Mouse (Mus musculus): Measurements from ENCODE around the gene Dnah11. TPM values are rescaled to one million over a fixed set of nuclear protein-coding genes. Genes with fewer than 3 reads are reported as not detected.

Dnah11 gene
- polyA plus RNA-seq, 1 experiment from 2014 or later: 0.04 TPM

GRCm38 (mm10) chr12:118147521-118148033 lies 51.3 kb downstream of the Dnah11 start:
- 81% methylated on average over 2 of the region's 2 CpGs for WGBS

DNA sequence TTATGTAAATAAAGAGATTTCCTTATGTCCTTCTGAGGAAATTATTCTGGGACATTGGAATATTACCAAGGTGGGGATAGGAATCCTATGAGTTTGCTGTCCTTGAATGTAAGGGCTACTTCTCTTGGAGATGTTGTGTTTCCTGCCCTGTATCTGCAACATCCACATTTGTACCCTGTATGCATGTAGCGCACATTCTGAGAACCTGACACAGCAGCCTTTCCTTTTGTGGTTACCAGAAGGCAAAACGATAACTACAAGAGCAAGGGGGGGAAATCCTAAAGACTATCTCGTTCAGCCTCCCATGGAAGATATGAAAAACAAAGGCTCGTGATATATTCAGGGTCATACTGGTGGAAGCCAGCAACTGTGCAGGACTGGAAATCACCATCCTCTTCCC lies 70.7 kb downstream of the Dnah11 start:
- Histone ChIP-seq H3K9me3 (replicated peaks) (no peaks in the 10 kb centered on the region), H3K27ac (no peak overlapping the region), H3K27me3 (ENCODE audit: low read depth, poor library complexity, severe bottlenecking) (no peaks in the 10 kb centered on the region), H3K36me3 (no peaks in the 10 kb centered on the region), H3K4me3 (no peak overlapping the region), H3K4me1 (no peaks in the 10 kb centered on the region)
- WGBS: 93% methylated on average over 4 of the region's 4 CpGs
- DNase-seq (ENCODE audit: low spot score): no peak

More at GRCm38 (mm10) chr12:118147521-118148033, 51.3 kb downstream of the Dnah11 start:
- no peaks in the 10 kb centered on the region for H3K36me3 ChIP-seq
- H3K9me3 ChIP-seq (replicated peaks): no peaks in the 10 kb centered on the region
- DNase-seq (ENCODE audit: low spot score): no peak
- no peaks in the 10 kb centered on the region for H3K4me1 ChIP-seq
- no peaks in the 10 kb centered on the region for H3K27me3 ChIP-seq (ENCODE audit: low read depth, poor library complexity, severe bottlenecking)
- no peak overlapping the region for H3K4me3 ChIP-seq
- H3K27ac ChIP-seq: no peak overlapping the region

DNA sequence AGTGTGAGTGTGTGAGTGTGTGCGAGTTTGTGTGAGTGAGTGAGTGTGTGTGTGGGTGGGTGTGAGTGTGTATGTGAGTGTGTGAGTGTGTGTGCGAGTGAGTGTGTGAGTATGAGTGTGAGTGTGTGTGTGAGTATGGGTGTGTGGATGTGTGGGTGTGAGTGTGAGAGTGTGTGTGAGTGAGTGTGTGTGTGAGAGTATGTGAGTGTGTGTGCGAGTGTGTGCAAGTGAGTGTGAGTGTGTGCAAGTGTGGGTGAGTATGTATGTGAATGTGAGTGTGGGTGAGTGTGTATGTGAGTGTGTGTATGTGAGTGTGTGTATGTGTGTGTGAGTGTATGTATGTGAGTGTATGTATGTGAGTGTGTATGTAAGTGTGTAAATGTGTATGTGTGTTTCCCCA lies 79.2 kb downstream of the Dnah11 start:
- no peak for DNase-seq (ENCODE audit: low spot score)
- no peaks in the 10 kb centered on the region for H3K4me1 ChIP-seq
- H3K27ac ChIP-seq: no peak overlapping the region
- 94% methylated on average over 3 of the region's 3 CpGs for WGBS
- no peak overlapping the region for H3K4me3 ChIP-seq
- no peaks in the 10 kb centered on the region for H3K27me3 ChIP-seq (ENCODE audit: low read depth, poor library complexity, severe bottlenecking)
- no peaks in the 10 kb centered on the region for H3K36me3 ChIP-seq
- H3K9me3 ChIP-seq (replicated peaks): no peaks in the 10 kb centered on the region

- no peaks in the 10 kb centered on the region for H3K36me3 ChIP-seq
- H3K27me3 ChIP-seq (ENCODE audit: low read depth, poor library complexity, severe bottlenecking): no peaks in the 10 kb centered on the region
- no peak overlapping the region for H3K4me3 ChIP-seq
- 67% methylated on average over 8 of the region's 8 CpGs for WGBS
- H3K4me1 ChIP-seq: no peaks in the 10 kb centered on the region
- no peak overlapping the region for H3K27ac ChIP-seq
- no peaks in the 10 kb centered on the region for H3K9me3 ChIP-seq (replicated peaks)
- no peak for DNase-seq (ENCODE audit: low spot score)
These were observed 86.2 kb downstream of the Dnah11 start for GRCm38 (mm10) chr12:118112599-118112998.

DNA sequence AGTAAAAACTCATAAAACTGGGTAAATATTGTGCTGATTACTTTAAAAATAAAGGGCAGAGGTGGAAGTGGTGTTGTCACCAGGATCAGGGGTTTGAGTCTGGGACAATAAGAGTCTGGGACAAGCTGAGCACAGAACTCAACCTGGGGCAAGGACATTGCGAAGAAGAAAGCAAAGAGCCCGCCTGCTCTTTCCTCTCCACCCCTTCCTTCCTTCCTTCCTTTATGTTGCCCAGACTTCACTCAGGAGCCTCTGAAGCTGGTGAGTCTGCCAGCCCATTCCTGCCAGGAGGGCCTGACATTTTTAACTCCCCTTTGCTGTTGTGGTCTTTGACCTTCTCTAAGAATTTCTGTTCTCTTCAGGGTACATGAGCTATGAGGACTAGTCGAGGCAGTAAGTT lies 86.9 kb downstream of the Dnah11 start:
- no peak for DNase-seq (ENCODE audit: low spot score)
- Histone ChIP-seq H3K4me3 (no peak overlapping the region), H3K36me3 (no peaks in the 10 kb centered on the region), H3K27me3 (ENCODE audit: low read depth, poor library complexity, severe bottlenecking) (no peaks in the 10 kb centered on the region), H3K27ac (no peak overlapping the region), H3K9me3 (replicated peaks) (no peaks in the 10 kb centered on the region), H3K4me1 (no peaks in the 10 kb centered on the region)
- WGBS: 88% methylated on average over 3 of the region's 3 CpGs

- H3K9me3 ChIP-seq (replicated peaks): no peaks in the 10 kb centered on the region
- no peaks in the 10 kb centered on the region for H3K36me3 ChIP-seq
- no peak overlapping the region for H3K27ac ChIP-seq
- no peaks in the 10 kb centered on the region for H3K27me3 ChIP-seq (ENCODE audit: low read depth, poor library complexity, severe bottlenecking)
- 93% methylated on average over 1 of the region's 1 CpGs for WGBS
- H3K4me3 ChIP-seq: no peak overlapping the region
- no peak for DNase-seq (ENCODE audit: low spot score)
- no peaks in the 10 kb centered on the region for H3K4me1 ChIP-seq
These were observed 91.1 kb downstream of the Dnah11 start for GRCm38 (mm10) chr12:118107719-118108118.

DNA sequence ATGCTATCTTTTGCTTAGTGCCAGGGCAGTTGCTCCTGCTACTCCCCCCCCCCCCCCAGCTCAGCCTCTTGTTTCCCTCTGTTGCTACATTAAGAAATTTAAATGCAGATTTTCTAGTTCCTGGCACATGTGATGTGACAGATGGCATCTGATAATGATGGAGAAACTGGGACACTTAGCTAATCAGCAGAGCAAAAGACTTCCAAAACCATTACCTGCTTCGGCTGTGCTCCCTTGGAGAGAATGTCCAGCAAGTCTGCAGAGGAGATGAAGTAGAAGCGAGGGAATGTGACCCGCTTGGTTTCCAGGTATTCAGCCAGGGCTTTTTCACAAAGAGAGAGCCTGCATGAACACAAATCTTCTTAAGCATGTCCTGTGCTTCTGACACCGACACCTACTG lies 94.3 kb downstream of the Dnah11 start:
- Histone ChIP-seq H3K27me3 (ENCODE audit: low read depth, poor library complexity, severe bottlenecking) (no peaks in the 10 kb centered on the region), H3K4me3 (no peak overlapping the region), H3K9me3 (replicated peaks) (no peaks in the 10 kb centered on the region), H3K36me3 (no peaks in the 10 kb centered on the region), H3K27ac (no peak overlapping the region), H3K4me1 (no peaks in the 10 kb centered on the region)
- no peak for DNase-seq (ENCODE audit: low spot score)
- 82% methylated on average over 4 of the region's 4 CpGs for WGBS

DNA sequence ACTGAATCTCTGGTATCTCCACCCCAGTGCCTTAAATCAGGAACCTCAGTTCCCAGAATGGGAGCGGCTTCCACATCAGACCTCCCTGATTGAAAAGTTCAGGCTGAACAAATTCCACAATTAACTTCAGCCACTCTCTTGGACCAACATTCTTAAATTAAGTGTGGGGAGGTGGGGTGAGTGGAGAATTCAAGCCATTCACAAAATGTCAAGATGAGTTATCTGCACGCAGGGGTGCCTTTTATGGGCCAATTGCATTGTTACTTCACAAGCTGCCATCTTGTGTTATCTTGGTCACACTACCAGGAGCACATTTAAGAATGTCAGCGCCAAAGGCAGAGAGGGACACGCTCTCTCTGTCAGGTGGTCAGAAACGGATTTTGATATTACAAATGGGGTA lies 99.1 kb downstream of the Dnah11 start:
- Histone ChIP-seq H3K27ac (no peak overlapping the region), H3K27me3 (ENCODE audit: low read depth, poor library complexity, severe bottlenecking) (no peaks in the 10 kb centered on the region), H3K36me3 (no peaks in the 10 kb centered on the region), H3K9me3 (replicated peaks) (no peaks in the 10 kb centered on the region), H3K4me1 (no peaks in the 10 kb centered on the region), H3K4me3 (no peak overlapping the region)
- 85% methylated on average over 5 of the region's 5 CpGs for WGBS
- no peak for DNase-seq (ENCODE audit: low spot score)

DNA sequence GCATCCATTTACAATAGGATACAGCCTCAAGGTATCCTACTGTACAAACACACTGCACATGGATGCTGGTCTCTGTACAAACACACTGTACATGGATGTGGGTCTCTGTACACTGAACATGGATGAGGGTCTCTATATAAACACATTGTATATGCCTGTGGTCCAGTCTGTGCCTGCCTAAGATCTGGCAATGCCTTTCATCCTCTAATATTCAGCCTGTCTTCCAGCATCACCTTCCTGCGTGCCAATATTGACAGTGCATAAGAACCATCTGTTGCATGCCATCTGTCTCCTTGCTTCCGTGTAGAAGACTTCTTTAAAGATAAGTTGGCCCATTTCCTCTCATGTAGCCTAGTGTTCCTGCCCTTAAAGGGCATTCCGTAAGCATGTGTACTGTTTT lies 100.6 kb downstream of the Dnah11 start:
- DNase-seq (ENCODE audit: low spot score): no peak
- Histone ChIP-seq H3K4me1 (no peaks in the 10 kb centered on the region), H3K36me3 (no peaks in the 10 kb centered on the region), H3K27ac (no peak overlapping the region), H3K4me3 (no peak overlapping the region), H3K27me3 (ENCODE audit: low read depth, poor library complexity, severe bottlenecking) (no peaks in the 10 kb centered on the region), H3K9me3 (replicated peaks) (no peaks in the 10 kb centered on the region)
- 80% methylated on average over 3 of the region's 3 CpGs for WGBS

GRCm38 (mm10) chr12:118094946-118095345 lies 103.9 kb downstream of the Dnah11 start:
- Histone ChIP-seq H3K9me3 (replicated peaks) (no peaks in the 10 kb centered on the region), H3K27me3 (ENCODE audit: low read depth, poor library complexity, severe bottlenecking) (no peaks in the 10 kb centered on the region), H3K27ac (no peak overlapping the region), H3K4me1 (no peaks in the 10 kb centered on the region), H3K36me3 (no peaks in the 10 kb centered on the region), H3K4me3 (no peak overlapping the region)
- no peak for DNase-seq (ENCODE audit: low spot score)
- 86% methylated on average over 4 of the region's 4 CpGs for WGBS

DNA sequence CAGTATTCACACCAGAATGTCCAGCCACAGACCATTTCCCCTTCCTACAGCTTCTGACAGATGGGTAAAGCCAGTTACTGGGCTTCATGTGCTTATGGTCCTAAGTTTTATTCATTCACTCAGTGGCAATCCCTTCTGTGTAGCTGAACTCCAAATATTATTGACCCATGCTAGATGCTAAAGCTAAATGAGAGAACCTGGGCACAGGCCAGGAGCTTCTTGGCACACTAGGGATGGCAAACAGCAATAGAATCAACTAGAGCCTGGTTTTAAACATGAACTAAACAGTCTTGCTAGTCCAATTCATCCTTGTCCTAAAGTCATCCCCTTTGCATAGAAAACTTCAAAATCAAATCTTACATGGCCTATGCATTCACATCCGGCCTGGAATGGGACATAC lies 113.6 kb downstream of the Dnah11 start:
- WGBS: 82% methylated on average over 1 of the region's 1 CpGs
- H3K4me3 ChIP-seq: no peak overlapping the region
- no peaks in the 10 kb centered on the region for H3K36me3 ChIP-seq
- DNase-seq (ENCODE audit: low spot score): no peak
- H3K9me3 ChIP-seq (replicated peaks): no peaks in the 10 kb centered on the region
- no peaks in the 10 kb centered on the region for H3K27me3 ChIP-seq (ENCODE audit: low read depth, poor library complexity, severe bottlenecking)
- H3K27ac ChIP-seq: no peak overlapping the region
- no peaks in the 10 kb centered on the region for H3K4me1 ChIP-seq

GRCm38 (mm10) chr12:118084806-118085205 lies 114.0 kb downstream of the Dnah11 start:
- Histone ChIP-seq H3K27me3 (ENCODE audit: low read depth, poor library complexity, severe bottlenecking) (no peaks in the 10 kb centered on the region), H3K36me3 (no peaks in the 10 kb centered on the region), H3K9me3 (replicated peaks) (no peaks in the 10 kb centered on the region), H3K27ac (no peak overlapping the region), H3K4me3 (no peak overlapping the region), H3K4me1 (no peaks in the 10 kb centered on the region)
- 90% methylated on average over 3 of the region's 3 CpGs for WGBS
- no peak for DNase-seq (ENCODE audit: low spot score)

DNA sequence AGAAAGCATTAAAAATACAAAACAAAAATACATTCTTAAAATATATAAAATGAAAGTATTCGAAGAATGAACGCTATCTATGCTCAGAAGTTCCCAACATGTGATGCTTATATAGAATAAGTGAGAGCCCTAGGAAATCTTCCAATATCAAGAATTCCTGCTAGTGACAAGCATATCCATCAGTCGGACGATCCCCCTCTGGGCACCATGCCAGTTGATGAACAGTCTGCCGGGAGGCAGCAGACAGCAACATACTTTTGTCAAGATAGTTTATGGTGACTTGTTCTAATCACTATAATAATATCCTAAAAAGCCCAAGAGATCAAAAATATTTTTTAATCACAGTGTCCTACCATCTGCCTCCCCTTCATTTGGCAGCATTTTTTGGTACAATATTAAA lies 114.7 kb downstream of the Dnah11 start:
- no peak for DNase-seq (ENCODE audit: low spot score)

DNA sequence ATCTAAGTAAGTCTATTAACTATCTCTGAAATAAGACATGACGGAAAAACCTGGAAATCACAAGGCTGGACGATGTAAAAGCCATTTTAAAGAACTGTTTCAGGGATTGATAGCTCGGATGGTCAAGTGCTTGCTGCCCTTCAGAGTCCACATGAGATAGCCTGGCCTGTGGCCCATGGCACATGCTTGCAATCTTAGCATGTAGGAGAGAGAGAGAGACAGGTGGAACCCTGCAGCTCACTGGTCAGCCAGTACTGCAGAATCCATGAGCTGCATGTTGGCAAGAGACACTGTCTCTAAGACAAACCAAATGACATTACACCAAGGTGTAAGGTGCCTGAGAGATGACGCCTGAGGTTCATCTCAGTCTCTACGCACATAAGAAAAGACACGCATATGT lies 118.4 kb downstream of the Dnah11 start:
- H3K4me1 ChIP-seq: no peaks in the 10 kb centered on the region
- H3K27me3 ChIP-seq (ENCODE audit: low read depth, poor library complexity, severe bottlenecking): no peaks in the 10 kb centered on the region
- no peaks in the 10 kb centered on the region for H3K9me3 ChIP-seq (replicated peaks)
- DNase-seq (ENCODE audit: low spot score): no peak
- 95% methylated on average over 6 of the region's 6 CpGs for WGBS
- H3K36me3 ChIP-seq: no peaks in the 10 kb centered on the region
- H3K4me3 ChIP-seq: no peak overlapping the region
- H3K27ac ChIP-seq: no peak overlapping the region

More for the DNA sequence above, 114.7 kb downstream of the Dnah11 start:
- Histone ChIP-seq H3K4me1 (no peaks in the 10 kb centered on the region), H3K9me3 (replicated peaks) (no peaks in the 10 kb centered on the region), H3K36me3 (no peaks in the 10 kb centered on the region), H3K27ac (no peak overlapping the region), H3K4me3 (no peak overlapping the region), H3K27me3 (ENCODE audit: low read depth, poor library complexity, severe bottlenecking) (no peaks in the 10 kb centered on the region)
- WGBS: 91% methylated on average over 5 of the region's 5 CpGs

Data from limb, embryonic 10.5 days (tissue).